Comparison of ENCODE assay signal across 39 mouse cellular contexts in the genomic region with DNA sequence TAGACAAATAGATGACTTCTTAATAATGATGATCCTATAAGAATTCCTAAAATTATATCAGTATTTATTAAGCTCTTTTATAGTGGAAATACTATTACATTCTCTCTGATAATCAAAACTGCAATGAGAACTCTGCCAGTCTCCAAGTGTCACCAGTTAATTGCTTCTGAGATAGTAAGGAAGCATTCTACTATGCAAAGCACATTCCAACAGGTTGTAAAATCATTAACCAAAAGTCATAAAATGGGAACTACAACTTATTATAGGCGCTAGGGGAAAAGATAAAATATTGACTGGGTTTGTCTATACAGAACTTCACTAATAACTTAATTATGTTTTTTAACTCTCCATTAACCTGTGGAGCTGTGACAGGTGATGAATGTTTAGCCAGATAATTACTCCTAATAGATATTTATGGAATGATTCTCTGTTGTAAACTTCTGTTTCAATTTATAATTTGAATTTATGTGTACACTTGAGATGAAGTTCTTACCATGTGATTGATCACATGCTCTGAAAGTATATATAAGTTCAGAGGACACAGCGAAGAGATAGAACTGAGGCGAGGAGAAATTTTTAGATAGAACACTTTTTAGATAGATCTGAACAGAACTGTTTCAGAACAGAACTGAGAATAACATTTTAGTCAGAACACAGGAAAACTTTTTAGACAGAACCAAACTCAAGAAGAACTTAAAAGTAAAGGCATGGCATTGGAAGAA. TPM values are rescaled to one million over a fixed set of nuclear protein-coding genes. Genes with fewer than 3 reads are reported as not detected.
"Had no signal": no experiment of that assay in that cellular context is flagged by ENCODE, and none has a peak within 500 bp of the region (broad histone marks: within the 10 kb centered on the region; RNA-seq: fewer than 3 reads in every experiment).

No protein-coding gene starts in this region.

- H3K9me3 ChIP-seq: embryonic facial prominence, embryonic 10.5 days; embryonic facial prominence, embryonic 12.5 days; embryonic facial prominence, embryonic 13.5 days; embryonic facial prominence, embryonic 15.5 days; forebrain, embryonic 10.5 days; forebrain, embryonic 12.5 days had no signal

- H3K4me1 ChIP-seq: embryonic facial prominence, embryonic 10.5 days; embryonic facial prominence, embryonic 12.5 days; embryonic facial prominence, embryonic 13.5 days; embryonic facial prominence, embryonic 15.5 days; forebrain, embryonic 10.5 days; forebrain, embryonic 12.5 days; forebrain, embryonic 13.5 days; forebrain, embryonic 15.5 days had no signal

- DNase-seq: cerebellum, adult 2 months; cerebellum, adult 8-10 months; cerebellum, adult 9-10 months; cerebellum, adult 9-11 months; cerebellum, postnatal 10 days; cerebellum, postnatal 14 days; cerebellum, postnatal 25 days; cerebellum, postnatal 36 days; embryo, embryonic 11 days; forebrain, postnatal 0 days; gastrocnemius, adult 2 months; gastrocnemius, postnatal 10 days; gastrocnemius, postnatal 14 days; gastrocnemius, postnatal 25 days; gastrocnemius, postnatal 36 days; heart, adult 11 months; heart, adult 18-20 months had no signal

- H3K4me2 ChIP-seq: embryonic facial prominence, embryonic 12.5 days; embryonic facial prominence, embryonic 13.5 days; embryonic facial prominence, embryonic 15.5 days; forebrain, embryonic 12.5 days; forebrain, embryonic 13.5 days; forebrain, embryonic 15.5 days had no signal

- H3K9ac ChIP-seq: embryonic facial prominence, embryonic 12.5 days; embryonic facial prominence, embryonic 13.5 days; embryonic facial prominence, embryonic 15.5 days; forebrain, embryonic 12.5 days; forebrain, embryonic 13.5 days; forebrain, embryonic 15.5 days; forebrain, postnatal 0 days had no signal

- ATAC-seq: forebrain, embryonic 13.5 days; forebrain, embryonic 14.5 days; forebrain, embryonic 15.5 days; forebrain, embryonic 16.5 days; forebrain, postnatal 0 days had no signal

- H3K27ac ChIP-seq: embryonic facial prominence, embryonic 10.5 days; embryonic facial prominence, embryonic 12.5 days; embryonic facial prominence, embryonic 13.5 days; embryonic facial prominence, embryonic 15.5 days; forebrain, embryonic 10.5 days; forebrain, embryonic 12.5 days; forebrain, embryonic 13.5 days; forebrain, embryonic 15.5 days; gastrocnemius, adult 2 months had no signal

- H3K4me3 ChIP-seq: embryonic facial prominence, embryonic 10.5 days; embryonic facial prominence, embryonic 12.5 days; embryonic facial prominence, embryonic 13.5 days; embryonic facial prominence, embryonic 15.5 days; erythroblast, embryonic 14.5 days; forebrain, embryonic 10.5 days; forebrain, embryonic 12.5 days; forebrain, embryonic 13.5 days; forebrain, embryonic 15.5 days; gastrocnemius, adult 2 months had no signal

- H3K36me3 ChIP-seq: embryonic facial prominence, embryonic 10.5 days; embryonic facial prominence, embryonic 12.5 days; embryonic facial prominence, embryonic 13.5 days; embryonic facial prominence, embryonic 15.5 days; forebrain, embryonic 10.5 days; forebrain, embryonic 12.5 days; forebrain, embryonic 15.5 days had no signal

- H3K27me3 ChIP-seq: embryonic facial prominence, embryonic 12.5 days; embryonic facial prominence, embryonic 13.5 days; embryonic facial prominence, embryonic 15.5 days; forebrain, embryonic 12.5 days; forebrain, embryonic 13.5 days; forebrain, embryonic 15.5 days had no signal

RNA-seq across cellular contexts. Expression of gene Gm438, which starts 3.7 kb away (rescaled TPM):
- total RNA-seq: common myeloid progenitor, adult 5-6 weeks; forebrain, postnatal 0 days; gastrocnemius, adult 18-20 months; gastrocnemius, adult 2 months; gastrocnemius, adult 8-10 months; gastrocnemius, postnatal 10 days; gastrocnemius, postnatal 14 days; gastrocnemius, postnatal 25 days; gastrocnemius, postnatal 36 days; gastrocnemius, postnatal 4 days; granulocyte monocyte progenitor cell, adult 5-6 weeks; heart, adult 18-20 months had no signal
- polyA plus RNA-seq: cerebellum, adult 2 months; cortical plate, adult 2 months; embryonic facial prominence, embryonic 10.5 days; embryonic facial prominence, embryonic 11.5 days; embryonic facial prominence, embryonic 12.5 days; embryonic facial prominence, embryonic 13.5 days; embryonic facial prominence, embryonic 14.5 days; embryonic facial prominence, embryonic 15.5 days; erythroblast, embryonic 14.5 days; forebrain, embryonic 10.5 days; forebrain, embryonic 11.5 days; forebrain, embryonic 12.5 days; forebrain, embryonic 13.5 days; forebrain, embryonic 14.5 days; forebrain, embryonic 15.5 days; forebrain, embryonic 16.5 days; forebrain, postnatal 0 days; frontal cortex, adult 2 months; gonadal fat pad, adult 2 months had no signal
